Mouse (Mus musculus) stomach, embryonic 14.5 days (tissue): Measurements from ENCODE around the gene Usp50. TPM values are rescaled to one million over a fixed set of nuclear protein-coding genes. Genes with fewer than 3 reads are reported as not detected.

Experiments used
- ATAC-seq: fragments of 200-750 bp; cut with Nextera tagmentation; 2 replicates; pipeline ENCODE4 v1.8.0; 2017; ENCODE audit warnings: low read depth, moderate TSS enrichment; ENCODE audit not compliant: insufficient number of reproducible peaks, insufficient read depth, low FRiP score
- H3K27ac ChIP-seq: fragments of 300-500 bp; sonication (generic); 2 replicates; pipeline ENCODE4 v1.5.1; 2014; ENCODE audit warnings: mild to moderate bottlenecking, low read length, moderate library complexity, mixed read lengths
- H3K27me3 ChIP-seq: fragments of 300-500 bp; sonication (generic); 2 replicates; pipeline ENCODE4 v1.6.1; 2014; ENCODE audit warnings: low read length, control low read depth, mixed read lengths; ENCODE audit not compliant: control insufficient read depth, insufficient read depth
- H3K36me3 ChIP-seq: fragments of 300-500 bp; sonication (generic); 2 replicates; pipeline ENCODE4 v1.6.1; 2014; ENCODE audit warnings: mild to moderate bottlenecking, control low read depth, low read length, moderate library complexity, mixed read lengths; ENCODE audit not compliant: control insufficient read depth, insufficient read depth
- H3K4me1 ChIP-seq: fragments of 300-500 bp; sonication (generic); 2 replicates; pipeline ENCODE4 v1.6.1; 2014; ENCODE audit warnings: low read length, control low read depth, mixed read lengths; ENCODE audit not compliant: control insufficient read depth, insufficient read depth
- H3K4me2 ChIP-seq: fragments of 300-500 bp; sonication (generic); replicated peaks from 2 replicates; pipeline ENCODE4 v1.6.1; 2014; ENCODE audit warnings: low read depth, low read length, control low read depth
- H3K4me3 ChIP-seq: fragments of 300-500 bp; sonication (generic); 2 replicates; pipeline ENCODE4 v1.5.1; 2014; ENCODE audit warnings: low read depth, low read length, control low read depth
- H3K9ac ChIP-seq: fragments of 300-500 bp; sonication (generic); replicated peaks from 2 replicates; pipeline ENCODE4 v1.6.1; 2014; ENCODE audit warnings: low read depth, mild to moderate bottlenecking, control low read depth, low read length, moderate library complexity, mixed read lengths
- H3K9me3 ChIP-seq: fragments of 300-500 bp; sonication (generic); 2 replicates; pipeline ENCODE4 v1.6.1; 2016; ENCODE audit warnings: low read depth, low read length, control low read depth; ENCODE audit not compliant: control insufficient read depth
- WGBS: fragments of 180-500 bp; shearing (Covaris S2); extraction: QIAGEN DNeasy Blood & Tissue Kit; methylation state at CpG from one replicate; pipeline ENCODE4 v1.1.7; 2014; 5-methylcytosine and 5-hydroxymethylcytosine counted together
- polyA plus RNA-seq: library from polyadenylated mRNA; unstranded; fragments of >200 nt; fragmentation: Nextera tagmentation; extraction: Ambion mirVana; gene quantifications from 2 replicates; pipeline ENCODE4 v1.2.1, GENCODE M21; 2014

The Usp50 gene
- polyA plus RNA-seq, 1 experiment from 2014 or later: 3.7 TPM

GRCm38 (mm10) chr2:126695285-126695684, 88.0 kb downstream of the Usp50 start:
- H3K4me3 ChIP-seq: no peak overlapping the region
- no peak overlapping the region for H3K4me2 ChIP-seq
- no peaks in the 10 kb centered on the region for H3K27me3 ChIP-seq
- no peak for ATAC-seq
- no peaks in the 10 kb centered on the region for H3K36me3 ChIP-seq
- no peak overlapping the region for H3K9ac ChIP-seq
- H3K9me3 ChIP-seq: no peaks in the 10 kb centered on the region
- 82% methylated on average over 6 of the region's 6 CpGs for WGBS
- H3K27ac ChIP-seq: no peak overlapping the region
- no peaks in the 10 kb centered on the region for H3K4me1 ChIP-seq

DNA sequence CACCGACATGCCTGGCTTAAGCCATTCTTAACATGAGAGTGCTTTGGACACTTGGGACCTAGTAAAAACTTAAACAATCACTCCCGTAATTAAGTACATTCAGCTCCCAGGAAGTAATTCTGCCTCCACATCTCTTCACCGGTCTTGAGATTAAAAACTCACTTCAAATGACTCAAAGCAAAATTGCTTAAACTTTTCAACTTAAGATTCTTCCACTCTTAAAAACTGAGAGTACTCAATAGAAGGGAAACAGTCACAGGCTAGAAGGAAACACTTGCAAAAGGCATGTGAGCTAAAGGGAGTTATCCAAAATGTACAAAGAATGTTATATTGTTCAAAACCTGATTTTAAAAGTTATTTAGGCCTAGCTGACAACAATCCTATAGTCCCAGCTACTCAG, 92.0 kb downstream of the Usp50 start:
- ATAC-seq: no peak
- no peaks in the 10 kb centered on the region for H3K9me3 ChIP-seq
- H3K4me2 ChIP-seq: no peak overlapping the region
- no peak overlapping the region for H3K4me3 ChIP-seq
- WGBS: 81% methylated on average over 3 of the region's 3 CpGs
- H3K27ac ChIP-seq: no peak overlapping the region
- no peaks in the 10 kb centered on the region for H3K4me1 ChIP-seq
- no peaks in the 10 kb centered on the region for H3K27me3 ChIP-seq
- no peaks in the 10 kb centered on the region; the same call in 1 of the 2 replicates for H3K36me3 ChIP-seq
- H3K9ac ChIP-seq: no peak overlapping the region

DNA sequence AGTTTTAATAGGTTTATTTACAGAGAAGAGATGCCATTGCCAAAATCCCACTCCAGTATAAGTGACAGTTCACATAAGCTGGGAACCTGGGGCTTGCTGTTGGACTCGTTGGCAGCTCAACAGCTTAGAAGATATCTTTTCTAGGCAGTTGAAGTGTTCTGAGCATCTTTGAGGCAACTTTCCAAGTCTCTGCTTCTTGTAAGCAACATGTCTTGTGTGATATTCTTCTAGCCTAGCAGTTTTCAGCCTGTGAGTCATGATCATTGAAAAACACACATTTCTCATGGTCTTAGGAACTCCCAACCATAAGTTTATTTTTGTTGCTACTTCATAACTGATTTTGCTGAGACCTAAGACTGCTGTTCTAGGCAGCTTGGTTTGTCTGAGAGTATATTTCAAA, 100.3 kb downstream of the Usp50 start:
- H3K4me3 ChIP-seq: no peak overlapping the region
- no peaks in the 10 kb centered on the region for H3K4me1 ChIP-seq
- ATAC-seq: no peak
- H3K9ac ChIP-seq: no peak overlapping the region
- H3K27ac ChIP-seq: no peak overlapping the region
- WGBS: 79% methylated on average over 1 of the region's 1 CpGs
- no peak overlapping the region for H3K4me2 ChIP-seq
- H3K9me3 ChIP-seq: peaks cover 5% of the 10 kb centered on the region; the same call in 1 of the 2 replicates
- peaks cover 7% of the 10 kb centered on the region; the same call in 1 of the 2 replicates for H3K36me3 ChIP-seq
- H3K27me3 ChIP-seq: no peaks in the 10 kb centered on the region

DNA sequence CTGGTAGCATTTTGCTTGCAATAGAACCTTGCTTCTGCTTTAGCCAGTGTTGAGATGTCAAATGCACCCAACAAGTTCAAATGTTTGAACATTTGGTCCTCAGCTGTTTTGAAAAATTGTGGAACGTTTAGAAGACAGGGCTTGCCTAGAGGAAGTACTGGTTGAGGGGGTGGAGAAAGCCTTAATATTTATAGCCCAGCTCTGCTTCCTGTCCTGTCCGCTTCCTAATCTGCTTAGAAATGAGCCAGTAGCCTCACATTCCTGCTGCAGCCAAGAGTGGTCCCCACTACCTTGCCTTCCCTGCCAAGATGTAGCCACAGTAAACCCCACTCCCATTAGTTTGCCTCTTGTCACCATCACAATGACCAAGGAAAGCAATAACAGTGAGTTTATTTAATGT, 100.9 kb downstream of the Usp50 start:
- no peak overlapping the region for H3K27ac ChIP-seq
- no peaks in the 10 kb centered on the region for H3K4me1 ChIP-seq
- no peaks in the 10 kb centered on the region for H3K27me3 ChIP-seq
- no peak overlapping the region for H3K4me2 ChIP-seq
- WGBS: 63% methylated on average over 2 of the region's 2 CpGs
- peaks cover 7% of the 10 kb centered on the region; the same call in 1 of the 2 replicates for H3K36me3 ChIP-seq
- ATAC-seq: no peak
- no peak overlapping the region for H3K4me3 ChIP-seq
- H3K9me3 ChIP-seq: peaks cover 5% of the 10 kb centered on the region; the same call in 1 of the 2 replicates
- H3K9ac ChIP-seq: no peak overlapping the region

GRCm38 (mm10) chr2:126677366-126677765, 105.9 kb downstream of the Usp50 start:
- peaks cover 5% of the 10 kb centered on the region; the same call in 1 of the 2 replicates for H3K9me3 ChIP-seq
- H3K27me3 ChIP-seq: no peaks in the 10 kb centered on the region
- peaks cover 11% of the 10 kb centered on the region for H3K4me1 ChIP-seq
- 90% methylated on average over 1 of the region's 1 CpGs for WGBS
- no peak overlapping the region for H3K9ac ChIP-seq
- H3K27ac ChIP-seq: no peak overlapping the region
- no peak for ATAC-seq
- 0 out of 2 replicates have a peak, but pooled peaks cover 7% of the 10 kb centered on the region for H3K36me3 ChIP-seq
- no peak overlapping the region for H3K4me3 ChIP-seq
- no peak overlapping the region for H3K4me2 ChIP-seq

DNA sequence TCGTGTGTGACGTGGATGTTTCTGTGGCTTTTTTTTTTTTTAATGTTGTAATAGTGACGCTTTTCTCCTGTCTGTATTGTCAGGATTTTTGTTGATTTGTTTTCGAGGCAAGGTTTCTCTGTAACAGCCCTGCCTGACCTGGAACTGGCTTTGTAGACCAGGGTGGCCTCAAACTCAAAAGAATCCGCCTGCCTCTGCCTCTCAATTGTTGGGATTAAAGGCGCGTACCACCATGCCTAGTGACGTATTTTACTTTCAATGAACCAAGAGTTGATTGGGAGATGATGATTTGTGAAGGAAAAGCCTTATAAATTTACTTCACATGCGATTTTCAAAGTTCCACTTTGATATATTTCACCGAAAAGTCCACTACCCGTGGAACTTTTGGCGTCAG, 107.2 kb downstream of the Usp50 start, which contains the start of gene Gabpb1:
Gene Gabpb1 (minus strand): TSS at position 216 of the 394 bp plus-strand sequence.
- Histone ChIP-seq H3K4me1 (peaks cover 12% of the 10 kb centered on the region), H3K9me3 (peaks cover 5% of the 10 kb centered on the region; the same call in 1 of the 2 replicates), H3K27me3 (no peaks in the 10 kb centered on the region), H3K27ac (peak within 1 kb of the TSS; percentile 100), H3K4me2 (peak within 1 kb of the TSS; percentile 59), H3K36me3 (0 out of 2 replicates have a peak, but pooled peaks cover 7% of the 10 kb centered on the region), H3K4me3 (peak within 1 kb of the TSS; percentile 96), H3K9ac (peak within 1 kb of the TSS; percentile 99)
- whole genome bisulfite sequencing: 24% methylated on average over 12 of the region's 12 CpGs
- no peak for ATAC-seq

GRCm38 (mm10) chr2:126675169-126676121, 107.8 kb downstream of the Usp50 start:
- under 1% methylated on average over 99 of the region's 99 CpGs for WGBS
- Histone ChIP-seq H3K27ac (peak overlapping the region; percentile 100), H3K9me3 (peaks cover 3% of the 10 kb centered on the region; the same call in 1 of the 2 replicates), H3K36me3 (0 out of 2 replicates have a peak, but pooled peaks cover 7% of the 10 kb centered on the region), H3K4me2 (peak overlapping the region; percentile 59), H3K4me1 (peaks cover 12% of the 10 kb centered on the region), H3K9ac (peak overlapping the region; percentile 99), H3K4me3 (peak overlapping the region; percentile 96), H3K27me3 (no peaks in the 10 kb centered on the region)
- peak; percentile 90 for ATAC-seq

- H3K27ac ChIP-seq: peak overlapping the region; percentile 100
- ATAC-seq: peak; percentile 62
- H3K36me3 ChIP-seq: 0 out of 2 replicates have a peak, but pooled peaks cover 6% of the 10 kb centered on the region
- H3K9me3 ChIP-seq: no peaks in the 10 kb centered on the region
- peak overlapping the region; percentile 76 for H3K4me2 ChIP-seq
- peak overlapping the region; percentile 96 for H3K4me3 ChIP-seq
- WGBS: under 1% methylated on average over 69 of the region's 77 CpGs
- no peaks in the 10 kb centered on the region for H3K27me3 ChIP-seq
- H3K4me1 ChIP-seq: peaks cover 12% of the 10 kb centered on the region
- H3K9ac ChIP-seq: peak overlapping the region; percentile 99
Observed at GRCm38 (mm10) chr2:126674441-126675168, 108.7 kb downstream of the Usp50 start.
